Mouse (Mus musculus) neutrophil, adult 5-6 weeks (primary cell): ENCODE measurements at regions not wholly inside any gene's neighbourhood (a gene's known extent, or its start where the extent isn't known, plus 50 kb on each side); places are given as distances from the start of the nearest gene placed in this dataset.
A peak's percentile ranks its signal among the peaks of the same experiment; 100 is the strongest.
"Not testable (repeated sequence)": the region's sequence is repeated elsewhere in the genome, so short reads cannot be mapped to it uniquely, and the experiment has no call there.

Experiments used
- ATAC-seq: fragments of 151-379, 151-347 bp; 2 replicates; pipeline ENCODE4 v1.8.0; 2017; ENCODE audit warnings: mild to moderate bottlenecking, moderate TSS enrichment; ENCODE audit not compliant: insufficient number of reproducible peaks, poor library complexity, low FRiP score, severe bottlenecking; ENCODE audit errors: extremely low read depth

GRCm38 (mm10) chr1:51556616-51557015, 78.4 kb upstream of the Nabp1 start:
- not testable (repeated sequence) for ATAC-seq

GRCm38 (mm10) chr1:51553738-51554137, 75.5 kb upstream of the Nabp1 start:
- ATAC-seq = no peak

GRCm38 (mm10) chr1:51551624-51552023, 73.4 kb upstream of the Nabp1 start:
- ATAC-seq = no peak

GRCm38 (mm10) chr1:51542801-51543200, 64.6 kb upstream of the Nabp1 start:
- ATAC-seq = no peak

- ATAC-seq = peak; percentile 56; the same call in 1 of the 2 replicates
These were observed 61.4 kb upstream of the Nabp1 start for GRCm38 (mm10) chr1:51539634-51540033.

- ATAC-seq = no peak
These were observed 60.6 kb upstream of the Nabp1 start for GRCm38 (mm10) chr1:51538836-51539235.

- no peak for ATAC-seq
These were observed 59.6 kb upstream of the Nabp1 start for GRCm38 (mm10) chr1:51537765-51538360.

- ATAC-seq = no peak
These were observed 57.9 kb upstream of the Nabp1 start for GRCm38 (mm10) chr1:51536076-51536475.

GRCm38 (mm10) chr1:51535414-51535813, 57.2 kb upstream of the Nabp1 start:
- ATAC-seq = no peak

- no peak for ATAC-seq
These were observed 53.1 kb upstream of the Nabp1 start for GRCm38 (mm10) chr1:51531360-51531759.

GRCm38 (mm10) chr1:51530191-51530926, 52.1 kb upstream of the Nabp1 start:
- ATAC-seq = no peak

- 0 out of 2 replicates have a peak, but pooled peaks have one; percentile 39 for ATAC-seq
These were observed 51.4 kb upstream of the Nabp1 start for GRCm38 (mm10) chr1:51529653-51530052.

GRCm38 (mm10) chr1:51528671-51529070, 50.4 kb upstream of the Nabp1 start:
- no peak for ATAC-seq
